Mouse (Mus musculus) hindbrain, embryonic 10.5 days (tissue): ENCODE results near the gene Cryl1. TPM values are rescaled to one million over a fixed set of nuclear protein-coding genes. Genes with fewer than 3 reads are reported as not detected.

Source experiments
- DNase-seq: peaks from one replicate; pipeline ENCODE4 v3.0.0-alpha.2; 2017; ENCODE audit warnings: low spot score
- H3K27ac ChIP-seq: fragments of 300-500 bp; sonication (generic); 2 replicates; pipeline ENCODE4 v1.5.1; 2016; ENCODE audit warnings: mild to moderate bottlenecking, moderate library complexity
- H3K27me3 ChIP-seq: fragments of 300-500 bp; sonication (generic); 2 replicates; pipeline ENCODE4 v1.6.1; 2016; ENCODE audit warnings: mild to moderate bottlenecking; ENCODE audit not compliant: poor library complexity, insufficient read depth, severe bottlenecking
- H3K36me3 ChIP-seq: fragments of 300-500 bp; sonication (generic); 2 replicates; pipeline ENCODE4 v1.6.1; 2016; ENCODE audit warnings: mild to moderate bottlenecking, moderate library complexity
- H3K4me1 ChIP-seq: fragments of 300-500 bp; sonication (generic); replicated peaks from 2 replicates; pipeline ENCODE4 v1.6.1; 2016; ENCODE audit warnings: mild to moderate bottlenecking
- H3K4me3 ChIP-seq: fragments of 300-500 bp; sonication (generic); 2 replicates; pipeline ENCODE4 v1.5.1; 2016; ENCODE audit warnings: mild to moderate bottlenecking, moderate library complexity
- H3K9me3 ChIP-seq: fragments of 300-500 bp; sonication (generic); 2 replicates; pipeline ENCODE4 v1.6.1; 2016; ENCODE audit warnings: mild to moderate bottlenecking, moderate library complexity
- WGBS: fragments of 180-500 bp; shearing (Covaris S2); methylation state at CpG from one replicate; pipeline ENCODE4 v1.1.7; 2016; 5-methylcytosine and 5-hydroxymethylcytosine counted together
- polyA plus RNA-seq: library from polyadenylated mRNA; unstranded; fragments of >200 nt; fragmentation: Nextera tagmentation; extraction: Ambion mirVana; gene quantifications from 2 replicates; pipeline ENCODE4 v1.2.1, GENCODE M21; 2016

The Cryl1 gene
- polyA plus RNA-seq, 1 experiment from 2014 or later: 9.6 TPM

DNA sequence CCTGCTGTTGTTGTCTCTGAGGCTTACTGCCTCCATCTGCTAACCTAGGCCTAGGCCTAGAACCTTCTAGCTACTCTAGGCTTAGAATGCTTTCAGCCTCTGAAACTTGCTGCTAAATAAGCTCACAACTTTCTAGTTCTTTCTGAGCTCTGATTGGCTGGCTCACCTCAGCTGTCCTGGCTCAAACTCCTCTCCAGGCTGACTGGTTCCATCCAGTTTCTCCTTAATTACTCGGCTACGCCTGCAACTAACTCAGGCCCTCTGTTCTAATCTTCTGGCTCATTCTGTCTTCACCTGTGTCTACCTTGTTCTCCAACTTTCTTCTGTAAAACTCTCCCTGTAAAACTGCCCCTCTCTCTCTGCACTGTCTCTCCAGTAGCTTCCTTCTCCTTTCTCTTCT lies 2.9 kb downstream of the Cryl1 start:
- 78% methylated on average over 2 of the region's 2 CpGs for WGBS

DNA sequence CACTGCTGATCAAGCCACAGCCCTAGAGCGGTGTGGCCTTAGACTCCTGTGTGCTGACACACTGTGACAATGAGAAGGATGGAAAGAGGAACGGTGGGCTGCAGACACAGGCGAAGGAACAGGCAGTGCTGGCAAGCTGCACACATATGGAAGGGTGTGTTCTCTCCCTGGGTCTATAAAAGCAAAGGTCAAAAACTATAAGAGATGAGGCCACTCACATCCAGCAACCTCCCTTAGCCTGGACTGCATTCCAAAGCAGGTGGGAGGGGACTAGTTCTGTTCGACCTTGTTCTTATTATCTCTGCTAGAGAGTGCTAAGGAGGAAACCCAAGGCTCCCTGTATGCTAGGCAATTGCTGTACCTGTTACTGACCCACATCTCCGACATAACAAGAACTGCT lies 6.1 kb downstream of the Cryl1 start:
- Histone ChIP-seq H3K4me3 (no peak overlapping the region), H3K27me3 (peaks cover 14% of the 10 kb centered on the region), H3K27ac (no peak overlapping the region), H3K4me1 (peaks cover 2% of the 10 kb centered on the region; the same call in 1 of the 2 replicates), H3K9me3 (no peaks in the 10 kb centered on the region), H3K36me3 (no peaks in the 10 kb centered on the region)
- DNase-seq: no peak
- 71% methylated on average over 5 of the region's 5 CpGs for WGBS

More for the DNA sequence above, 2.9 kb downstream of the Cryl1 start:
- no peak for DNase-seq
- peaks cover 24% of the 10 kb centered on the region for H3K27me3 ChIP-seq
- peaks cover 11% of the 10 kb centered on the region for H3K4me1 ChIP-seq
- H3K4me3 ChIP-seq: no peak overlapping the region
- H3K36me3 ChIP-seq: no peaks in the 10 kb centered on the region
- no peak overlapping the region for H3K27ac ChIP-seq
- no peaks in the 10 kb centered on the region for H3K9me3 ChIP-seq

DNA sequence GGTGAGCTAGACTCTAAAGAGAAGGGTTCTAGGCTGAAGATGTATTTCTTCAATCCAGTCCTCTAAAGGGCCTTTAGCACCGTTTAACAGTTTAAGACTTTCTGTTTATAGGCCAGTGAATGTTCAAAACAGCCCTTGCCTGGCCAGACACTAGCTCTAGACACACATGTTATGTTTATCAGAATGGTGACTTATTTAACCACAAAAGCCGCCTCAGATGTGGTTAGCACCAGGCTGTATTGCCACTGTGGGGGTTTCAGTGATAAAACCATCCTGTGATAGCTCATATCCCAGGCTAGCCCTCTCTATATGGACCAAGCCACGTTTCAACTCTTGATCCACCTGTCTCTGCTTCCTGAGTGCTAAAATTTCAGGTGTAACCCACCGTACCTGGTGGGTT lies 6.7 kb downstream of the Cryl1 start:
- Histone ChIP-seq H3K27me3 (peaks cover 7% of the 10 kb centered on the region), H3K4me1 (peaks cover 4% of the 10 kb centered on the region; the same call in 1 of the 2 replicates), H3K36me3 (no peaks in the 10 kb centered on the region), H3K9me3 (no peaks in the 10 kb centered on the region), H3K4me3 (no peak overlapping the region), H3K27ac (no peak overlapping the region)
- 78% methylated on average over 4 of the region's 4 CpGs for WGBS
- DNase-seq: no peak

DNA sequence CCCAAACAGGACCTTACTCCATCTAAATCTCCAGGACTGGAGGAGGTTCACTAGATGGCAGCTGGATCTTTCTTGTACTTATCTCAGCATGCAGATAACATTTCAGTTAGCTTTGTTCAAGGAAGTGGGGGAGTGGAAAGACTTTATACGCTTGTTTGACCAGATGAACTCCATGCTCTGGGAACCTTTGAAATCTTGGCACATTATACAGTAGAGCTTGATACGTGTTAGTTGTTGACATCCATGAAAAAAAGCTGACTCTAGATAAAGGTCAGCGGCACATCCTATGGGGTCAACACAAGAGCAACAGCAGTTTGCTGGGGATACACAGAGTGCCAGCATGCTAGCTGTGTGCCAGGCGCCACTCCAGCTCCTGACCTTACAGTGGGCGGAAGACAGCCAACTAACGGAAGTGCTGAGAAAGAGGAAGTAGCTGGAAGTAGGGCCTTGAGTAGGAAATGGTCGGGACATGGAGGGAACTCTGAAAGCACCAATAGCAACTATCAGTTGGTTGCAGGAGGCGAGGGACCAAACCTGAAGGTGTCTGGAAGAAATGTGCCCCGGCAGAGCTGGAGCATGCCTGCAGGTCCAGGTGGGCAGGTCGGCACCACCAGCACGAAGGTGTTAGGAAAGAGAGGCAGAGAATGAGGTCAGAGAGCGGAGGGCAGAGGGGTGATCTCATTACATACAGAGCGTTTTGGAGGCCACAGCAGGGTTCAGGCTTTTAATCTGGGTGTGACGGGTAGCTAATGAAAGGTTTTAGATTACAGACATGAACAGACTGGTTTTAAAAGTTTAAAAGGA lies 11.4 kb downstream of the Cryl1 start:
- no peaks in the 10 kb centered on the region for H3K36me3 ChIP-seq
- H3K4me3 ChIP-seq: no peak overlapping the region
- no peak for DNase-seq
- no peaks in the 10 kb centered on the region for H3K9me3 ChIP-seq
- H3K4me1 ChIP-seq: peaks cover 4% of the 10 kb centered on the region; the same call in 1 of the 2 replicates
- WGBS: 73% methylated on average over 14 of the region's 14 CpGs
- H3K27ac ChIP-seq: no peak overlapping the region
- no peaks in the 10 kb centered on the region for H3K27me3 ChIP-seq

DNA sequence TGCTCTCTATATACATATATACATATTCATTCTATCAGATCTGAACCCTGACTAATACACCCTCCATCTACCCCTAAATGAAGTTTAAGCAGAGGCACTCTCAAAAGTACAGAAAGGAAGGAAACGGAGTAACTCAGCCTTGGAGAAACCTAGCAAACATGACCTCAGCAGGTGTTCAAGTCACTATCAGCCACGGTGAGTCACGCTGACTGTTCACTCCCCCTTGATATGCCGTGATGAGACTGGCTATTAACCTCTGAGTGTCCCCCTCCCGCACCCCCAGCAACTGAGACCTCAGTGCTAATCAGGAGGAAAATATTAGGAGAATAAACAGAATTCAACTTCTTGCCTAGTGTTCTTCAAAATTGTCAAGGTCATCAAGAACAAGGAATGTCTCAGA lies 12.7 kb downstream of the Cryl1 start:
- Histone ChIP-seq H3K4me3 (no peak overlapping the region), H3K4me1 (peaks cover 4% of the 10 kb centered on the region; the same call in 1 of the 2 replicates), H3K9me3 (no peaks in the 10 kb centered on the region), H3K36me3 (no peaks in the 10 kb centered on the region), H3K27ac (no peak overlapping the region), H3K27me3 (no peaks in the 10 kb centered on the region)
- DNase-seq: no peak
- 88% methylated on average over 5 of the region's 5 CpGs for WGBS

DNA sequence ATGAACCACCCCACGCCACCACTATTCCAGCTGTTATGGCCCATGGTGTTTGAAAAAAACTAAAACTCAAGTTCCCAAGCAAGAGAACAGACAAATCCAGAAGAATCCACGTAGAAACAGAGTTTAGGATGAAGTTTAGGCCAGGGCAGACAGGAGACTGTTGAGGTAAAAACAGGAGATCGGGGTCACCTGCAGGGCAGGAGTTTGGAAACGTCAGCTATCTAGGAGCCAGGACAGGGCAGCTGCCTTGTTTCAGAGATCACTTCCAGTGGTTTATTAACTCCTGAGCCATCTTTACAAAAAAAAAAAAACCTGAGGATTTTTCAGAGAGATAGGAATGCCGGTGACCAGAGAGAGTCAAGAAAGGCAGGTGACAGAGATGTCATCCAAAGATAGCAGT lies 20.8 kb downstream of the Cryl1 start:
- no peaks in the 10 kb centered on the region for H3K4me1 ChIP-seq
- H3K27ac ChIP-seq: no peak overlapping the region
- no peaks in the 10 kb centered on the region for H3K36me3 ChIP-seq
- H3K27me3 ChIP-seq: no peaks in the 10 kb centered on the region
- no peak for DNase-seq
- 80% methylated on average over 5 of the region's 5 CpGs for WGBS
- H3K4me3 ChIP-seq: no peak overlapping the region
- H3K9me3 ChIP-seq: no peaks in the 10 kb centered on the region

DNA sequence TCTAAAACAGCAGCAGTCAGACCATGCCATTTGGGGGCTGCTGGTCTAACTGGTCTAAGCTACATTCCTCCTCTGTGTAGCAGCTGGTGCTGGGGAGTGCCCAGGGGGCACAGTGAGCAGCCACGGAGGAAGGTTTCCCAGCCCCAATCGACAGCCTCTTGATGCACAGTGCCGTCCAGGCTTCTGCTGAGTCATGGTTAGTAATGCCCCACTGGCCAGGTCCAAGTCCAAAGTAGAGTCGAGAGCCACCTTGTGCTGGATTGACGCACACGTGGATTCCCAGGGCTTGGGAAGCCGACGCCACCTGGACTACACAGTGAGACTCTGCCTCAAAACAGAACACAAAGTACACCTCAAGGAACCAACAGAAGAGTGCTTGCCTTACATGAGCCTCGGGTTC lies 21.4 kb downstream of the Cryl1 start:
- Histone ChIP-seq H3K27me3 (no peaks in the 10 kb centered on the region), H3K4me3 (no peak overlapping the region), H3K27ac (no peak overlapping the region), H3K4me1 (no peaks in the 10 kb centered on the region), H3K9me3 (no peaks in the 10 kb centered on the region), H3K36me3 (no peaks in the 10 kb centered on the region)
- no peak for DNase-seq
- WGBS: 80% methylated on average over 9 of the region's 9 CpGs

DNA sequence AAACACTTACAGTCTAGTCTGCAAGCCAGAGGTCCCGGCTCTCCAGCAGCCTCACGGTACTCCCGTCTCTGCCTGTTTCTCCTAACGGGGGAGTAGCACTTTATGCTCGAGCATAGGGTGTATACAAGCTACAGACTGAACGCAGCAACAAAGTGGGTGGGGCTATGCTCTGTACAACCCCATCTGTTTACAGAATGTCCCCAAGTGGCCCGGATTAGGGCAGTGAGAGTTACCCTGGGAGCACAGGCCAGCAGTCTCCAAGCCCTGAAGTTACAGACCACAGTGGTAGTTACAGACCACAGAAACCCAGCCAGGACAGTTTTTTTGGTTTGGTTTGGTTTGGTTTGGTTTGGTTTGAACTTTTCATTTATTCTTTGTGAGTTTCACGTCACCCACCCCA lies 22.3 kb downstream of the Cryl1 start:
- H3K9me3 ChIP-seq: no peaks in the 10 kb centered on the region
- DNase-seq: no peak
- H3K36me3 ChIP-seq: no peaks in the 10 kb centered on the region
- WGBS: 79% methylated on average over 8 of the region's 8 CpGs
- no peaks in the 10 kb centered on the region for H3K27me3 ChIP-seq
- H3K27ac ChIP-seq: no peak overlapping the region
- no peak overlapping the region for H3K4me3 ChIP-seq
- H3K4me1 ChIP-seq: no peaks in the 10 kb centered on the region

DNA sequence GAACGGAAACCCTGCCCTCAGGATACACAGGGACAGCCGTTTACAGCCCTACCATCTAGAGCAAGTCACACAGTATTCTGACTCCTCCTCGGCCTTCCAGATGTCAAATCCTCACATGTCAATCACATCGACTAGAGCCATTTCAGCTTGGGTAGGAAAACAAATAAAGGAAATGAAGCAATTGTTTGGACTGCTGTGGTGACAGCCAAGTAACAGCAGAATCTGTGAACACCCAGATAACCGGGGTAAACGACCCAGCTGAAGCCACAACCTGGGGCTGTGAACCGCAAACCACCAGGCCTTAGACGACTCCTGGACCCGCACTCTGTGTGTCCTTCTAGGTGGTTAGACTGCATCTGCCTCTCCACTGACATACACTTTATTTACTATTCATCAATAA lies 23.1 kb downstream of the Cryl1 start:
- Histone ChIP-seq H3K4me1 (no peaks in the 10 kb centered on the region), H3K9me3 (no peaks in the 10 kb centered on the region), H3K4me3 (no peak overlapping the region), H3K36me3 (no peaks in the 10 kb centered on the region), H3K27ac (no peak overlapping the region), H3K27me3 (no peaks in the 10 kb centered on the region)
- WGBS: 79% methylated on average over 9 of the region's 9 CpGs
- DNase-seq: no peak

DNA sequence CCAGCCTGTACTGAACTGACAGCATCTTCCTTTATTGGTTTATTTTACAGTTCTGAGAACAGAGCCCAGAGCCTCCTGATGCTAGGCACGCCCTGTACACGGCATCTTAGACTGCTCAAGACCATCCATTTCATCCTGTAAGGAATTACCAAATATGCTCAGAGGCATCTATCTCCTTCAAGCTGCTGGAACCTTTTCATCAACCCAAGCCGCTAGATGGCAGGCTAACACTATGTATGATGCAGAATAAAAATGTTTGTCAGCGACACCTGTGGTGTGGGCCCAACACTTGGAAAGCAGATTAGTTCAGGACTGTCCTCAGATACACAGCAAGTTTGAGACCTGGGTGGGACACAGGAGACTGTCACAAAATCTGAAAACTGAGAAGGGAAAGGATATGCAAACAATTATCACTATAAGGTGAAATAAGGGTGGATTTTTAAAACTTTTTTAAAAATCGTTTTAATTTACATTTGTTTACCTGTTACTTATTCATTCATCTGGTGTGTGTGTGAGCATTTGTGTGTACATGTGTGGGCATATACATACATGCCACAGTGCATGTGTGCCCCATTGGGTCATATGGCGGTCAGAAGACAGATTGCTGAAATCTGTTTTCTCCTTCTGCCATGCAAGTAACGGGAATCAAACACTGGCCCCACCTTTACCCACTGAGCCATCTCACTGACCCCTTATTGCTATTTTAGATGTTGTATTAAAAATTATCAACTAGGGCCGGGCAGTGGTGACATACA lies 25.8 kb downstream of the Cryl1 start:
- no peak overlapping the region for H3K27ac ChIP-seq
- no peak overlapping the region for H3K4me3 ChIP-seq
- WGBS: 54% methylated on average over 8 of the region's 8 CpGs
- DNase-seq: peak; percentile 76
- no peaks in the 10 kb centered on the region for H3K4me1 ChIP-seq
- no peaks in the 10 kb centered on the region for H3K9me3 ChIP-seq
- H3K36me3 ChIP-seq: no peaks in the 10 kb centered on the region
- H3K27me3 ChIP-seq: no peaks in the 10 kb centered on the region

DNA sequence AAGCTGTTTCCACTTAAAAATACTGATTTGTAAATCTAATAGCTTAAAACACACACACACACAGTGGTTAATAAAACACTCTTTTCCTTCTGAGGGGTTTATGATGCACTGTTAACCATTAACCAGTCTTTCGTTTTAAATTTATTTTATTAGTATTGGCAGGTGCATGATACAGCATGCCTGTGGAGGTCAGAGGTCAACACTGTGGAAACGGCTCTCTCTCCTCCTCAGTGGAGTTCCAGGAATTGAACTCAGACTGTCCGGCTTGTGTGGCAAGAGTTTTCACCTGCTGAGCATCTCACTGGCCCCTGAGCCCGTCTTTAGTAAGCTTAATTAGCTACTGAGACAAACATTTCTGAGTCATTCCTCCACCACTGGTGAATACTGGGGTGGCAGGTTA lies 31.0 kb downstream of the Cryl1 start:
- Histone ChIP-seq H3K27ac (no peak overlapping the region), H3K4me3 (no peak overlapping the region), H3K9me3 (no peaks in the 10 kb centered on the region), H3K36me3 (no peaks in the 10 kb centered on the region), H3K4me1 (peaks cover 9% of the 10 kb centered on the region), H3K27me3 (peaks cover 2% of the 10 kb centered on the region; the same call in 1 of the 2 replicates)
- no peak for DNase-seq
- 63% methylated on average over 4 of the region's 4 CpGs for WGBS

DNA sequence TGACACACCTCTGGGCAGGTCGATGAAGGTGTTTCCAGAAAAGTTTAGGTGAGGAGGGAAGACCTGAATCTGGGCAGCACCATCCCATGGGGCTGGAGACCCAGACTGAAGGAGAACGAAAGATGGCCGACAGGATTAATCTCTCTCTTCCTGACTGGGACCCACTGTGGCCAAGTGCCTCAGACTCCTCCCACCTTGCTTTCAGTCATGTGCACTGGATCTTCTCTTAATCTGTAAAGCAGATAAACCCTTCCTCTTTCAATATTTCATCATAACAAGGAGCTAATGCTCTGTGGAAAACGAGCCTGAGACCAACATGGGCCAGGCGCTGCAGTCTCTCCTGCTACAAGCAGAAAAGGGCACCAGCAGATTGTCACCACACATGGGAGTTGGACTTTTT lies 31.6 kb downstream of the Cryl1 start:
- Histone ChIP-seq H3K4me1 (peaks cover 9% of the 10 kb centered on the region), H3K27me3 (peaks cover 8% of the 10 kb centered on the region), H3K4me3 (no peak overlapping the region), H3K36me3 (no peaks in the 10 kb centered on the region), H3K9me3 (no peaks in the 10 kb centered on the region), H3K27ac (no peak overlapping the region)
- WGBS: 83% methylated on average over 5 of the region's 5 CpGs
- no peak for DNase-seq

DNA sequence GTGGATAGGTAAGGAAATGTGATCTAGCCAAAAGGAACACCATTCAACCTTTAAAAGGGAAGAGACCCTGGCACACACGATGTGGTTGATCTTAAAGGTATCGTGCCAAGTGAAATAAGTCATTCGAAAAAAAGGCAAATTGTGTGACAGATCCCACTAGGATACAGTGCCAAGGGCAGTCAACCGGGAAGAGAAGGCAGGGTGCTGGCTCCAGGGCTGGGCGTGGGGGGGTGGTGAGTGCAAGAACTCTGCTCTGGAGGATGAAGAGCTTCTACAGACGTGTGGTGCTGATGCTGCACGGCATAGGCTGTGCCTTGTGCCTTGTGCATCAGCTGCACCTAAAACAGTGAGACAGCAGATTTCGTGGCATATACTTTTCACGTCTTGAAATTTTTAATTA lies 33.0 kb downstream of the Cryl1 start:
- no peak overlapping the region for H3K27ac ChIP-seq
- WGBS: 86% methylated on average over 9 of the region's 9 CpGs
- no peak for DNase-seq
- no peaks in the 10 kb centered on the region for H3K9me3 ChIP-seq
- H3K4me3 ChIP-seq: no peak overlapping the region
- H3K4me1 ChIP-seq: peaks cover 9% of the 10 kb centered on the region
- H3K27me3 ChIP-seq: peaks cover 15% of the 10 kb centered on the region
- H3K36me3 ChIP-seq: no peaks in the 10 kb centered on the region
